Mouse (Mus musculus): ENCODE data around the gene Zfp706.

GRCm38 (mm10) chr15:36979159-36979487 is 28.4 kb downstream of the Zfp706 start:
- no peak for TF ChIP-seq CTCF (IDR thresholded peaks at IDR 0.05; ENCODE audit: insufficient read depth, low read length)
- no peak for TF ChIP-seq POLR2A (IDR thresholded peaks at IDR 0.05; ENCODE audit: borderline replicate concordance, extremely low read depth, low read depth, low read length)
